Mouse (Mus musculus) heart, postnatal 0 days (tissue): ENCODE measurements around the gene Spock3.

Experiments
- CTCF ChIP-seq: IDR thresholded peaks from 2 replicates; pipeline ENCODE4 v1.5.1; 2016; ENCODE audit warnings: antibody characterized with exemption, control low read depth, low read depth
- EP300 ChIP-seq: IDR thresholded peaks from 2 replicates; pipeline ENCODE4 v1.6.1; 2016; ENCODE audit warnings: antibody characterized with exemption, low read depth

GRCm38 (mm10) chr8:63120508-63120907 lies 169.7 kb downstream of the Spock3 start:
- no peak for TF ChIP-seq CTCF
- no peak for TF ChIP-seq EP300
